Mouse (Mus musculus) left cerebral cortex, postnatal 14 days (tissue): ENCODE data around the gene Tmem229b. TPM values are rescaled to one million over a fixed set of nuclear protein-coding genes. Genes with fewer than 3 reads are reported as not detected.
A peak's percentile ranks its signal among the peaks of the same experiment; 100 is the strongest.

Experiments
- DNase-seq, 2 experiments: peaks; one replicate each; pipeline ENCODE4 v3.0.0; 2021 to 2022; ENCODE audit warnings: low spot score in 2 of 2, mixed read lengths in 1 of 2
- intact Hi-C: fragments of 180-260 bp; cut with DNase I; formaldehyde crosslinking; loops from one replicate; pipeline ENCODE4 v1.15.1; 2025
- total RNA-seq, 2 experiments: library from RNA; stranded (reverse); gene quantifications; 2 replicates each; pipeline ENCODE4 v1.2.3; 2021

The Tmem229b gene
- total RNA-seq, 2 experiments from 2014 or later: 79.2 to 82.3 TPM

DNA sequence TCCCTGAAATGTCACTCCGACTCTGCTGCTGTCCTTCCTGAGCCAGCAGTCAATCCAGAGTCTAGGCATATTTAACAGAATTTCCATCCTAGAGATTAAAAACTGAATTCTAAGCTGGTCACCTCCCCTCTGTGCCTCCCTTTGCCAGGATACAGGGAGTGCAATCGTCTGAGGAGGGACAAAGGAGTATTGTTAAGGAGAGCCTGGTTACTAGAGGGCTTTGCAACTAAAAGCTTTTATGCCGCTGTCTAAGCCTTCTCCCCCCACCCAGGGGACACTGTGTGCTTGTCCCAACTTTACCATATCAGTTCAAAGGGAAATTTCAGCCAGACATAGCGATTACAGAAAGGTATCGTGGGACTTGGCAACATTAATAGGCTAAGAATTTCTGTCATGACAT is 8.7 kb upstream of the Tmem229b start:
- intact Hi-C loops: no loop called here
- DNase-seq: no peak

DNA sequence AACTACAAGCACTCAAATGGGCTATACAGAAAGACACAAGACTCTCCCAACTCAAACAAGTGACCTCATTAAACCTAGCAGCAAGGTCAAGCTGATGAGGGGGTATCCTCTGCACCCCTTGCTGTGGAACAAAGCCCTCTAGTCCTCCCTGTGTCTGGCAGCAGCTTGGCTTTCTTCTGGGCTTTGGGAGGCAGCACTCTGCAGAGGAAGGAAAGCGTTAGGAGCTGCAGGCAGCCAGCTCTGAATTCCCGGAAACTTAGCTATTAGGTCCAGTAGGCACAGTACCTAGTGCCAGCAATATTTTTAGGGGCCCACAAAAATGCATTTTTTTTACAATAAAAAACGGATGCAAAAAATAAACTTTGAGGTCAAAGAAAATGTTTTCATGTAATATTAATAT is 3.1 kb upstream of the Tmem229b start:
- DNase-seq: no peak
- intact Hi-C loops: no loop called here

DNA sequence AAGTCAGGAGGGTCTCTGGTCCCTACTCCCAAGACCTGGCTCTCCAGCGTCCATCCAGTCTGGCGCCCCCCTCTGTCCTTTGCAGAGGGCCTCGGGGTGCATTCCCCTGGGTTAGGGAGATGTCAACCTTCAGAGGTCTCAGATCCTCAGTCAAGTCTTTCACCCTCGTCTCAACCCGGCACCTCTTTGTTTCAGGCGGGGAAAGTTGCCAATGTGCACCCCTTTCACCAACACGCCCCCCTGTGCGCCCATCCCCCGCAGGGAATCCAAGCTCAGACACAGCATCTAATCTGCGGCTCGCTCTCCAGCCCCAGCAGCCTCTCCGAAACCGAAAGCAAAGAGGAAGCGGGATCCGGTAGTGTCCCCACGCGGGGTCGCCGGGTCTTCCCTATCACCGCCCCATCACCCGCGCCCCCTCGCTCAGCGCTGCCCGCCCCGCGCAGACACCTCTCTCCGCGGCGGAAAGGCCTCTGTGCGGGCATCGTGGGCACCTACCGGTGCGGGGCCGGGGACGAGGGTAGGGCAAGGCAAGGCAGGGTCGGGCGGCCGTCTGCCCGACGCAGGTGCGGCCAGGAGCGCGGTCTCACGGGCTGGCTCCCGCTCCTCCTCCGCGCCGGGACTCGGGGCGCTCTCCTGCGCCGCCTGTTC is 825 bp downstream of the Tmem229b start:
- intact Hi-C loops: loop anchor here (2.0 kb wide), 1 partner anchor 88 kb away; no protein-coding TSS in a partner anchor
- DNase-seq: peak; percentile 43 to 51

DNA sequence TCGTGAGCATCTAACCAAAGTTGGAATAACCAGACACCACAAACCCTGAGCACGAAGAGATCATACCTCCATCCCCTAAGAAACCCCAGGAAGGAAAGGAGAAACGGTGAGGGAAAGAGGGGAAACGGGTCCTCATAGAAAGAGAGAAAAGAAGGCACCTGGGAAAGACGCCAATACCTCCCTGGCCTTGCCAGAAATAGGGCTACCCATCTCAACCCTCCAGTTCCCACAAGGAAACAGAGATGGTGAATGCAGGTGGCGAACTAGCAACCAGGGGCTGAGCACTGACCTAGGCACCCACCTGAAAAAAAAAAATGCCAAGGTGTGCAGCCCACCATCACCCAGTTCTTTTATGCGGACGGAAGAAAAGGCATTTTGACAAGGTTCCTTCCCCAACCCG is 1.4 kb downstream of the Tmem229b start:
- DNase-seq: no peak
- intact Hi-C loops: loop anchor here (2.0 kb wide), 1 partner anchor 87 kb away; no protein-coding TSS in a partner anchor

DNA sequence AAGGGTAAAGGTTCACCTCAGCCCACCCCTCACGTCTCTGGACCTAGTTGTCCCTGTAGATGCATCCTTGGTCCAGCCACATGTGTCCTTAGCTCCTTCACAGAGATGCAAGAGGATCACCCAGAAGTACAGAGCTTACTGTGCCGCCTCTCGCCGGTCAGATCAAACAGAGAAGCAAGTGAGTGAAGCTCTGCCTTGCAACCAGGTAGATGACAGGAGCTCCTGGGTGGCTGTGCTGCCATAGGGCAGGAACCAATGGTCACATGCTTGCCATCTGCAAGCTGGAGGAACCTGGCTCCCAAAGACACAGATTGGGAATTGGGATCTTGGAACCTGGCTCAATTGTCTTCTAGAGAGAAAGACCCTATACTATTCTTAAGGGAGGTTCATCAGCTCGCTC is 2.0 kb downstream of the Tmem229b start:
- no peak for DNase-seq
- intact Hi-C loops: no loop called here

DNA sequence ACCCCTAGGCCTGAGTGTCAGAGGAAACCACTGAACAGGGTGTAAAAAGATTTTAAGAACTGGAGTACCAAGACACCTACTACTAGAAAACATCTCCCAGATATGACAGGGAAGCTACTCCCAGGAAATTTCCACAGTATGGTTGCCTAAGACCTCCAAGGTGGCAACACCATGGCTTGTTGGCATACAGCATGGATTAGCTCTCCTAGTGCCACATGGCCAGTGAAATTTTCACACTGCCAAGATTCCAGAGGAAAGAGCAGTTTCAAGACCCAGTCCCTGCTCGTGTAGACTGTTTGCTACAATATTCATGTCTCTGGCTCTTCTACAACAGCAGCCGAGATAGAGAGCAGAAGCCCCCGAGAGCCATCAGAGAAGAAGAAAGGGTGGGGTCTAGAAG is 4.4 kb downstream of the Tmem229b start:
- no peak for DNase-seq
- intact Hi-C loops: no loop called here

DNA sequence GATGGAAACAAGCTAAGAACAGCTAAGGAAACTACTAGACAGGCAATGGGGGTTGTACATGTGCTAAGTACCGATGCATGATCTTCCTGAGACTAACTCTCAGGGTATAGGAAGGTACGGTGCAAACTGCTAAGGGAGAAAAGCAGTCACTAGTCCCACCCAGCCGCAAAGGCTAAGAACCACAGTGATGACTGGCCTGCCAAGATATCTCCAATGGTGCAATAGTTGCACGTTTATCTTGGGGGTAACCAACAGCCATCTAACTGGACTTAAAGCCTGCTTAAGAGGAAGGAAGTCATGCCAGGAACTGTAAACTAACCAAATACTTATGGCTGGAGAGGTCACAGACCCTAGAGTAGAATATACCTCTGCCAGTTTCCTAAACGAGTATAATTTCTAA is 5.0 kb downstream of the Tmem229b start:
- intact Hi-C loops: no loop called here

DNA sequence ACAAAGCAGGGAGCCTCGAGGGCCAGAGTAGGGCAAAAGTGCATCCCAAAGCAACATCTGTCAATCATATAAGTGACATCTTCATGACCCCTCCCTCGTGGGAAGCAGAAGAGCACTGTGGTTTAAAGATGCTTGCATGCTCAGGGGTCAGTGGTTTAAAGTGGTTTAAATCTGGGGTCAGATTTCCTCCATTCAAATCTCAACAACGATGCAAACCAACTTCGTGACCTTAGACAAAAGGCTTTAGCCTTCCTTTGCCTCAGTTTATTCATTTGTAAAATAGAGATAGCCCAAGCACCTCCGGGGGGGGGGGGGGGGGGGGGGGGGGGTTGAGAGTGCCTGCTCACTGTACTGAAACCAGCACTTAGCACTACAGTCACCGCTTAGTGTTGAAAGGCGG is 10.7 kb downstream of the Tmem229b start:
- intact Hi-C loops: no loop called here
- no peak for DNase-seq

More for the DNA sequence above, 5.0 kb downstream of the Tmem229b start:
- DNase-seq: no peak

DNA sequence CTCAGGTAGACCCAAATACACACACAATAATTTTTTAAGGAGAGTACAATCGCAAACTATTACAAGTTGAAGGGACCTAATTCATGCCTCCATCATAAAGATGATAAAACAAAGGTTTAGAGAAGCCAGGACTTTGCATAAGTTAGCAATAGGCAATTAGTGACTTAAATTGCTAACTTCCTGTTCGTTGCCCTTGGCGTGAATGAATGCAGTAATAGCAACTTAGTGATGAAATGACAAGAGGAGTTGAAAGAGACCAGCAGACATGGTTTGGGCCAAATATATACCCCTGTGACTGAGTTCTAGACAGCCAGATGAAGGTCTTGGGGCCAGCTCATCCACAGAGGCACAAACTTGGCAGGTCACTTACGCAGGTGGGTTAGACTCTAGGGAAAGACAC is 11.2 kb downstream of the Tmem229b start:
- no peak for DNase-seq
- intact Hi-C loops: no loop called here

DNA sequence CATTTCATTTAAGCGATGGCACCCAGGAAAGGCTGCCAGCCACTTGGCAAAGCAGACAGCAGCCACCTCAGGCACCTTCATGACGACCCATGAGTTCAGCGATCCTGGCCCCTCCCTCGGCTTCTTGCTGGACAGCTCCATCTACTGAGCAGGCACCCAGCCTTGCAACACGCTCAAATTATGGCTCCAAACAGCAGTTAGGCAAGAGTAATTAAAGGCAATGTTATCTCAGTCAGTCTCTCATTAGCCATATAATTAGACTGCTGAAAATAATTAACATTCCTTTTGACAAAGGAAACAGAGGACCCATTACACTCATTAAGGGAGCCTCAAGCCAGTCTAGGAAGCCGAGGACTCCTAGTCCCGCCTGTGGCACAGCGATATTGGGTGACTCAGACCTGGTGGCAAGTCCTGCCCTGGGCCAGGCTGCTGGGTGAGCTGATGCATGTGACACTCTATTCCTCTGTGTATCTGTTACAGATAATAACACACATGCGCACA is 19.8 kb downstream of the Tmem229b start:
- intact Hi-C loops: no loop called here
- no peak for DNase-seq

DNA sequence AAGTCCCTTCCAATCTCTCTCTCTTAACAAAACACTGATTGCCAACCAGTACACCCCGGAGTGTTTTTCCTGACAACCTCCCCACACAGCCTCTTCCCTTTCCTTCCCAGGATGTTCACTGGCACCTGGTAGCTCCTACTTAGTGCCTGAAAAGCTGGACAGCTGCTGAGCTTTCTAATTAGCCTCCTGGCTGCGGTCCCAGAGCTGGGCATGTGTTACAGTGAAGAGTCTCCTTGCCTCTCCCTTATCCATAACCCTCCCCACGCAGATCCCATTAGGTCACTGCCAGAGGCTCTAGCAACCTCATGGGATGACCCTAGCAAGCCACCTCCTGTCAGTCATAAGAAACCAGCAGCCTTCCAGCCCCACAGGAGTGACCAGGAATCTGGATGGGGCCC is 23.4 kb downstream of the Tmem229b start:
- intact Hi-C loops: no loop called here
- DNase-seq: peak; percentile 45 to 70

DNA sequence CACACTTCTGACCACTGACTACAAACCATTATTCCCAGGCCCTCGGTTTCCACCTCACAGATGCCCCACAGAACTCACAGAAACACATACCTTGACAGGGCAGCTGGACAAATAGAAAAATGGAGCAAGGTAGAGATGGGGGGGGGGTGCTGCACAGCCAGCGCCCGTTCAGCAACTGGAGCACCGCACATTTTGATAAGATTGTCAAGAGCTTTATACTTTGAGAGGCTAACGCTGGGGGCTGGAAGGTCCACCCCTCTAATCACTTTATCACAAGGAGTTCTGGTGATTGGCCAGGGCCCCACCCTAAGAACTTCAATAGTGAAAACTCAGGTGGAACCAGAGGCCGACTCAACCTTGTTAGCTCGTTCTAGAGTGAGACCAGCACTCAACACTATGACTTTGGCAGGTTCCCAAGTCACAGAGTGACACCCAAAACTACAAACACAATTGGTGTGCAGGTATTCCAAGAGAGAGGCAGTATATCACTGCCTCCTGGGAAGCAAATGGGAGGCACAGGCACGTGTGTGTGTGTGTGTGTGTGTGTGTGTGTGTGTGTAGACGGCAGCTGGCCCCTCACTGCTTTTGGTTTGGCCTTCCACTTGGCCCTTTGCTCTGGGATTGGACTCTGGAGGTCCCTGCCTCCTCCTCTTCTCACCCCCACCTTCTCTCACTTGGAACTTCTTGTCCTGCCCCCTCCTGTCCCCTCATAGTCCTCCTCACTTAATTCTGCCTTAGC is 24.0 kb downstream of the Tmem229b start:
- no peak for DNase-seq
- intact Hi-C loops: no loop called here

DNA sequence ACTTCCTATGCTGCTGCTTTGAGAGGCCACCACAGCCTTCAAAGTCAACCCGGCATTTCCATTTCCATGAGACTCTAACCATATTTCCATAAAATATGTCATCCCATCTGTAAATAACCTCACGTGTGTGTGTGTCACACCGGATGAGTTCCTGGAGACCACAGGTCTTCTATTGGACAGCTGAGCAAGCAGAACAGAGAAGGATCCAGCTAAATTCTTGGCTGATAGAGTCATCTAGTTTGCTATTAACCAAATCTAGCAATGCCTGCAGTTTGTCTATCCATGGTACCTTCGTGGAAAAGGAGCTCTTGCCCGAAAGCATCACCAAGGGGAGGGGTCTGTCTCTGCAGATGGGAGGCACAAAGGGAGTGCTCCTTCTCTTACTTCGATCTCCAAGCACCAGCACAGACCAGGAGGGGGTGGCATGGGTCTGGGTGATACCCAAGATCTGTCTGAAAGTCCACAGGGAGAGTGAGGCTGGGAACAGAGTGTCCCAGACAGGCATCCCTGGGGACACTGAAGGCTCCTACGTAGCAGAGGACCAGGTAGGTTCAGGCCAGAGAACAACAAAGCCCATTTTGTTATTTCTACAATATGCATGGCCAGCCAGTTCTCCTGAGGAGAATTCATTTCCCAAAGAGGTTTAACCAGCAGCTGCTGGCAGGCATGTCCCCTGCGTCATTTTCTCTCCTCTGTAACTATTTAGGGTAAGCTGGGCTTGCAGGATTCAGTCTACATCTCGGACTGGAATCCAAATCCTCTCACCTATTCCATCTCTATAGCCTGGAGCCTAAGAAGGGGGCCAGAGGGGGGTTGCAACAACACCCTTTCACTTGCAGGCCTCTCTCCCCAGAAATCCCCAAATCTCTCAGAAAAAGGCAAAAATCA is 25.2 kb downstream of the Tmem229b start:
- peak; percentile 12 to 40 for DNase-seq
- intact Hi-C loops: no loop called here

DNA sequence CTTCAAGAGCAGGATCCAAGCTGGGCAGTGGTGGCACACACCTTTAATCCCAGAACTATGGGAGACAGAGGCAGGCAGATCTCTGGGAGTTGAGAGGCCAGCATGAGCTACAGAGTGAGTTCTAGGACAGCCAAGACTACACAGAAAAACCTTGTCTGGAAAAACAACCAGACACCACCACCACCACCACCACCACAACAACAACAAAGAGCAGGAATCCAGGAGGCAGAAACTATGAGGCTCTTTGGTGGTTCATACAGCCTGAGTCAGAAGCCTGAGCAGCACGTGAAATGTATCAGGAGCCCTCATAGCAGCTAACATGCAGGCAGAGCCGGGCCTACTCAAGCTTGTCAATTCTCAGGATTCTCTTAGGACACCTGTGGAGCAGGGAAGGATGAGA is 26.3 kb downstream of the Tmem229b start:
- intact Hi-C loops: no loop called here
- DNase-seq: no peak

DNA sequence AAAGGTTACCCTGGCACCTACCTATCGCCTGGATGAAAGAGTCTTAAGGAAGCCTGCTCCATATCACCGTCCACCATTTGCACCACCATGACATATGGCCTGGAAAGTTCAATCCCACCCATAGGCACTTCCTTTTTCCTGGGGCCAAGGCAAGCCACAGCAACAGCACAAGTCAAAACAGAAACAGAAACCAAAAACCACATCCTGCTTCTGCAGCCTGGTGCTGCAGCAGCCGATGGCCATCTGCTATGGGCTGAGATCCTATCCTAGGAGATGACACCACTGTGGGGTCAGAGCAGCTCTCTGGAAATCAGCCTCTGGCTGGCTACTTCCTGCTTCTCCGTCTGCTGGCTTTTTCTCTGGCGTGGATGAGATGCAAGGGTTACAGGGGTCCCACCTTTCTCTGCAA is 26.7 kb downstream of the Tmem229b start:
- peak; percentile 18 to 37 for DNase-seq
- intact Hi-C loops: no loop called here

DNA sequence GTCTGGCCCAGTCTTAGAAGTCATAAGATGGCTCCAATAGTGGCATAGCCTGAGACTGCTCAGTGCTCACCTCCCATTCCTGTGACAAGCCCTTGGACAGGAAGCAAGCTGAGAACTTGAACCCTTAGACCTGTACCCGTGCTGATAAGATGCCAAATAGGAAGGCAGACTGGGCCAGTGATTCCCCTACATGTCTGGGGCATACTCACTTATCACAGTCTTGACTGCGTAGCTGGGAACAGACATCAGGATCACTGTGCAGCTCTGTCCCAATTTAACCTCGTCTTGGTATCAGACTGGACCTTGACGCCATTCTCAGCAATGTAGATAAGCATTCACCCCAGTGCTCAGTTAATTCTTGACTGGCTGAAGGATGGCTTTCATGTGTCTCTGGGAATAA is 29.9 kb downstream of the Tmem229b start:
- DNase-seq: no peak
- intact Hi-C loops: no loop called here

DNA sequence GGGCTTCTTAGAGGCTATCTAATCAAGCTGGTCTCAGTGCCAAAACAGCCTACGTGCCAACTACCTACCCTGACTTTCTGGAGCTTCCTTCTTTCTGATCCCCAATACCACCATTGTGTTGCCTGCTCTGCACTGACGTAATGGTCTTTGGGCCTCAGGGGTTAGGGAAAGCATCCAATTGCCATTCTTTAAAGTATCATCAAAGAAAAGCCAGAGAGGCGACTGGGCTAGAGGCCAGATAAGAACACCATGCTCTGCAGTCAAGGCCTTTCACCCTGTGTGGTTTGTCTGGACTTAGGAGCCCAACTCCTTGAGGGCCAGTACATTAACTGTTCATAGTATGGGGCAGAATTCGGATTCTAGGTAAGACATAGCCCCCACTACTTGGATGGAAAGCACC is 30.3 kb downstream of the Tmem229b start:
- intact Hi-C loops: no loop called here
- DNase-seq: no peak

DNA sequence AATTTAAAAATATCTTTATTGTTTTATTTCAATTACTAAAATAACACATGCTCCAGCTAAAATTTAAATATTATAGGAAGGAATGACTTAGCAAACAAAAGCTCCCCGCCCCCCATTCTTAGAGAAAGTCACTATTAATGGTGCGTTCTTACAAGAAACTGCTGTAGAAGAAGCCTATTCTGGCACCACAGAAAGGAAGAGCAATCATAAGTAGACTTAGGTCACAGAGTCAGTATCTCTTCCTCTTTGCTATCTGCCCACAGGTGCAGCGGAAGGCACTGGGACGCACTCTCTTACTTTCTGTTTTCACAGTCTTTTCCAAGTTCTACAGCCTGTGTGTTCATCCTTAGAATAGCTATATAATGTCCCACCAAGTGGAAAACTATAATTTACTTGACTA is 31.6 kb downstream of the Tmem229b start:
- no peak for DNase-seq
- intact Hi-C loops: no loop called here

DNA sequence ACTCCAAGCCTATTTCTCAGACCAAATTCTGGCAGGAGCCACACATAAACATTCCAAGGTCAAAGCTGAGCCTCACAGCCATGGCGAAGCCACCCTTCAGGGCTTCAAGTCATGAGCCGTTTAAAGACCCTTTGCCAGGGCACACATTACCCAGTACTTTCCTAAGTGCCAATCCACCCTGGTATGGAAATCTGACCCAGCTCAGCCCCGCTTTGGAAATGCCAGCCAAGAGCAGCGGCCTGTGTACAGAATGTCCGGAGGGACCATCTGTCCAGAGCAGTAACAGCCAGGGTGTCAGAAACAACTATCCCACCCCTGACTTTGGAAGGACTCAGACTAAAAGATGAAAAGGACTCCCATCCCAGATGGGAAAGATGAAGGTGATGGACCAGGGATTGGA is 32.7 kb downstream of the Tmem229b start:
- intact Hi-C loops: no loop called here

DNA sequence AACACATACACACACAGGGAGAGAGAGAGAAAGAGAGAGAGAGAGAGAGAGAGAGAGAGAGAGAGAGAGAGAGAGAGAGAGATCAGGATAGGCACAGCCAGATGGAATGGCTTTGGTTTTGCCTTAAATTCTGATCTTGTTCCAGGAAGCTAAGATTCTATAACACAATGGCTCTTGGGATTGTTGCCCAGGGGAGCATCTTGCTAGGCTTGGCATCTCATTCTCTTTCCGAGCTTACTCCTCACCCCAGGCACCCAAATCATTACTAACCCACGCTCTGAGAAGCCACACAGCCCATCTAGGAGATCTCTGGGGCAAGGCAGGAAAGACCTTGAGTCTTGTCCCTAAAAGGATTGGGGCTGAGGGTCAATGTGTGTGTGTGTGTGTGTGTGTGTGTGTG is 33.6 kb downstream of the Tmem229b start:
- intact Hi-C loops: no loop called here
- no peak for DNase-seq

More for the DNA sequence above, 32.7 kb downstream of the Tmem229b start:
- no peak for DNase-seq
